Mouse (Mus musculus) liver, embryonic 12.5 days (tissue): ENCODE measurements around the gene Pard3. TPM values are rescaled to one million over a fixed set of nuclear protein-coding genes. Genes with fewer than 3 reads are reported as not detected.

Experiments
- ATAC-seq: fragments of 200-750 bp; cut with Nextera tagmentation; 2 replicates; pipeline ENCODE4 v1.8.0; 2017; ENCODE audit warnings: moderate number of reproducible peaks, mild to moderate bottlenecking, moderate library complexity
- H3K27ac ChIP-seq: fragments of 300-500 bp; sonication (generic); 2 replicates; pipeline ENCODE4 v1.5.1; 2016; ENCODE audit warnings: mild to moderate bottlenecking
- H3K27me3 ChIP-seq: fragments of 300-500 bp; sonication (generic); replicated peaks from 2 replicates; pipeline ENCODE4 v1.6.1; 2016; ENCODE audit warnings: mild to moderate bottlenecking, moderate library complexity
- H3K36me3 ChIP-seq: fragments of 300-500 bp; sonication (generic); 2 replicates; pipeline ENCODE4 v1.6.1; 2016; ENCODE audit warnings: mild to moderate bottlenecking, moderate library complexity
- H3K4me1 ChIP-seq: fragments of 300-500 bp; sonication (generic); 2 replicates; pipeline ENCODE4 v1.6.1; 2016
- H3K4me2 ChIP-seq: fragments of 300-500 bp; sonication (generic); 2 replicates; pipeline ENCODE4 v1.6.1; 2016; ENCODE audit warnings: mild to moderate bottlenecking, moderate library complexity
- H3K4me3 ChIP-seq: fragments of 300-500 bp; sonication (generic); 2 replicates; pipeline ENCODE4 v1.5.1; 2016; ENCODE audit warnings: mild to moderate bottlenecking, moderate library complexity
- H3K9ac ChIP-seq: fragments of 300-500 bp; sonication (generic); 2 replicates; pipeline ENCODE4 v1.6.1; 2016; ENCODE audit warnings: mild to moderate bottlenecking, moderate library complexity
- H3K9me3 ChIP-seq: fragments of 300-500 bp; sonication (generic); replicated peaks from 2 replicates; pipeline ENCODE4 v1.6.1; 2016; ENCODE audit warnings: mild to moderate bottlenecking, moderate library complexity
- WGBS: fragments of 180-500 bp; shearing (Covaris S2); methylation state at CpG from one replicate; pipeline ENCODE4 v1.1.7; 2016; ENCODE audit not compliant: insufficient replicate concordance; 5-methylcytosine and 5-hydroxymethylcytosine counted together
- polyA plus RNA-seq: library from polyadenylated mRNA; unstranded; fragments of >200 nt; fragmentation: Nextera tagmentation; extraction: Ambion mirVana; gene quantifications from 2 replicates; pipeline ENCODE4 v1.2.1, GENCODE M21; 2016

Pard3 gene
- polyA plus RNA-seq, 1 experiment from 2014 or later: 8.5 TPM

- no peak overlapping the region for H3K27ac ChIP-seq
- H3K4me2 ChIP-seq: no peak overlapping the region
- H3K9ac ChIP-seq: no peak overlapping the region
- H3K36me3 ChIP-seq: no peaks in the 10 kb centered on the region
- no peaks in the 10 kb centered on the region for H3K9me3 ChIP-seq
- no peak overlapping the region for H3K4me3 ChIP-seq
- ATAC-seq: no peak
- no peaks in the 10 kb centered on the region for H3K4me1 ChIP-seq
- 71% methylated on average over 6 of the region's 6 CpGs for WGBS
- no peaks in the 10 kb centered on the region for H3K27me3 ChIP-seq
These were observed 197.4 kb downstream of the Pard3 start for GRCm38 (mm10) chr8:127261051-127261450.

- WGBS: 76% methylated on average over 7 of the region's 7 CpGs
- Histone ChIP-seq H3K27ac (no peak overlapping the region), H3K27me3 (no peaks in the 10 kb centered on the region), H3K4me3 (no peak overlapping the region), H3K4me1 (no peaks in the 10 kb centered on the region), H3K36me3 (no peaks in the 10 kb centered on the region), H3K9me3 (no peaks in the 10 kb centered on the region), H3K4me2 (no peak overlapping the region), H3K9ac (no peak overlapping the region)
- ATAC-seq: no peak
These were observed 198.3 kb downstream of the Pard3 start for GRCm38 (mm10) chr8:127262026-127262425.

- ATAC-seq: no peak
- Histone ChIP-seq H3K9ac (no peak overlapping the region), H3K36me3 (no peaks in the 10 kb centered on the region), H3K9me3 (no peaks in the 10 kb centered on the region), H3K4me3 (no peak overlapping the region), H3K27ac (no peak overlapping the region), H3K4me2 (no peak overlapping the region), H3K27me3 (no peaks in the 10 kb centered on the region), H3K4me1 (no peaks in the 10 kb centered on the region)
- WGBS: 54% methylated on average over 3 of the region's 3 CpGs
These were observed 198.7 kb downstream of the Pard3 start for GRCm38 (mm10) chr8:127262436-127262835.

- ATAC-seq: no peak
- Histone ChIP-seq H3K27me3 (no peaks in the 10 kb centered on the region), H3K36me3 (no peaks in the 10 kb centered on the region), H3K27ac (no peak overlapping the region), H3K4me2 (no peak overlapping the region), H3K9me3 (no peaks in the 10 kb centered on the region), H3K4me3 (no peak overlapping the region), H3K9ac (no peak overlapping the region), H3K4me1 (no peaks in the 10 kb centered on the region)
- 57% methylated on average over 4 of the region's 4 CpGs for WGBS
These were observed 199.2 kb downstream of the Pard3 start for GRCm38 (mm10) chr8:127262926-127263325.

GRCm38 (mm10) chr8:127263457-127263856, 199.8 kb downstream of the Pard3 start:
- H3K27ac ChIP-seq: no peak overlapping the region
- H3K4me2 ChIP-seq: no peak overlapping the region
- 77% methylated on average over 5 of the region's 5 CpGs for WGBS
- no peak overlapping the region for H3K4me3 ChIP-seq
- H3K9me3 ChIP-seq: no peaks in the 10 kb centered on the region
- H3K36me3 ChIP-seq: no peaks in the 10 kb centered on the region
- no peak for ATAC-seq
- no peaks in the 10 kb centered on the region for H3K4me1 ChIP-seq
- H3K9ac ChIP-seq: no peak overlapping the region
- no peaks in the 10 kb centered on the region for H3K27me3 ChIP-seq

- ATAC-seq: no peak
- Histone ChIP-seq H3K9ac (no peak overlapping the region), H3K27ac (no peak overlapping the region), H3K4me1 (no peaks in the 10 kb centered on the region), H3K27me3 (no peaks in the 10 kb centered on the region), H3K9me3 (no peaks in the 10 kb centered on the region), H3K36me3 (no peaks in the 10 kb centered on the region), H3K4me3 (no peak overlapping the region), H3K4me2 (no peak overlapping the region)
- 67% methylated on average over 8 of the region's 8 CpGs for WGBS
These were observed 201.2 kb downstream of the Pard3 start for GRCm38 (mm10) chr8:127264691-127265470.

- Histone ChIP-seq H3K9ac (no peak overlapping the region), H3K4me2 (no peak overlapping the region), H3K27ac (no peak overlapping the region), H3K9me3 (no peaks in the 10 kb centered on the region), H3K27me3 (no peaks in the 10 kb centered on the region), H3K4me1 (no peaks in the 10 kb centered on the region), H3K4me3 (no peak overlapping the region), H3K36me3 (no peaks in the 10 kb centered on the region)
- WGBS: 63% methylated on average over 5 of the region's 5 CpGs
- ATAC-seq: no peak
These were observed 203.1 kb downstream of the Pard3 start for GRCm38 (mm10) chr8:127266777-127267176.

- WGBS: 59% methylated on average over 12 of the region's 12 CpGs
- no peak for ATAC-seq
These were observed 204.7 kb downstream of the Pard3 start for GRCm38 (mm10) chr8:127268239-127269024.

GRCm38 (mm10) chr8:127269082-127269747, 205.5 kb downstream of the Pard3 start:
- Histone ChIP-seq H3K27ac (no peak overlapping the region), H3K4me3 (no peak overlapping the region), H3K4me2 (no peak overlapping the region), H3K4me1 (no peaks in the 10 kb centered on the region), H3K36me3 (no peaks in the 10 kb centered on the region), H3K9me3 (no peaks in the 10 kb centered on the region), H3K27me3 (no peaks in the 10 kb centered on the region), H3K9ac (no peak overlapping the region)
- ATAC-seq: no peak
- 49% methylated on average over 2 of the region's 2 CpGs for WGBS

More at GRCm38 (mm10) chr8:127268239-127269024, 204.7 kb downstream of the Pard3 start:
- Histone ChIP-seq H3K36me3 (no peaks in the 10 kb centered on the region), H3K4me3 (no peak overlapping the region), H3K9me3 (no peaks in the 10 kb centered on the region), H3K9ac (no peak overlapping the region), H3K27me3 (no peaks in the 10 kb centered on the region), H3K27ac (no peak overlapping the region), H3K4me2 (no peak overlapping the region), H3K4me1 (no peaks in the 10 kb centered on the region)

GRCm38 (mm10) chr8:127271186-127271585, 207.5 kb downstream of the Pard3 start:
- Histone ChIP-seq H3K4me2 (no peak overlapping the region), H3K4me1 (no peaks in the 10 kb centered on the region), H3K9me3 (no peaks in the 10 kb centered on the region), H3K27me3 (no peaks in the 10 kb centered on the region), H3K36me3 (no peaks in the 10 kb centered on the region), H3K9ac (no peak overlapping the region), H3K4me3 (no peak overlapping the region), H3K27ac (no peak overlapping the region)
- 74% methylated on average over 3 of the region's 3 CpGs for WGBS
- ATAC-seq: no peak

GRCm38 (mm10) chr8:127280299-127280974, 216.7 kb downstream of the Pard3 start:
- Histone ChIP-seq H3K4me3 (no peak overlapping the region), H3K4me1 (no peaks in the 10 kb centered on the region), H3K4me2 (no peak overlapping the region), H3K27ac (no peak overlapping the region), H3K9ac (no peak overlapping the region), H3K27me3 (no peaks in the 10 kb centered on the region), H3K9me3 (no peaks in the 10 kb centered on the region), H3K36me3 (no peaks in the 10 kb centered on the region)
- WGBS: 77% methylated on average over 7 of the region's 7 CpGs
- ATAC-seq: no peak
